Mouse (Mus musculus) liver, embryonic 14.5 days (tissue): ENCODE measurements around the gene Mrm1.

ENCODE experiments used
- CTCF ChIP-seq: IDR thresholded peaks from 2 replicates; pipeline ENCODE4 v1.5.1; 2016; ENCODE audit warnings: antibody characterized with exemption, low read depth, control low read depth
- EP300 ChIP-seq: IDR thresholded peaks from 2 replicates; pipeline ENCODE4 v1.6.1; 2016; ENCODE audit warnings: antibody characterized with exemption, low read depth

DNA sequence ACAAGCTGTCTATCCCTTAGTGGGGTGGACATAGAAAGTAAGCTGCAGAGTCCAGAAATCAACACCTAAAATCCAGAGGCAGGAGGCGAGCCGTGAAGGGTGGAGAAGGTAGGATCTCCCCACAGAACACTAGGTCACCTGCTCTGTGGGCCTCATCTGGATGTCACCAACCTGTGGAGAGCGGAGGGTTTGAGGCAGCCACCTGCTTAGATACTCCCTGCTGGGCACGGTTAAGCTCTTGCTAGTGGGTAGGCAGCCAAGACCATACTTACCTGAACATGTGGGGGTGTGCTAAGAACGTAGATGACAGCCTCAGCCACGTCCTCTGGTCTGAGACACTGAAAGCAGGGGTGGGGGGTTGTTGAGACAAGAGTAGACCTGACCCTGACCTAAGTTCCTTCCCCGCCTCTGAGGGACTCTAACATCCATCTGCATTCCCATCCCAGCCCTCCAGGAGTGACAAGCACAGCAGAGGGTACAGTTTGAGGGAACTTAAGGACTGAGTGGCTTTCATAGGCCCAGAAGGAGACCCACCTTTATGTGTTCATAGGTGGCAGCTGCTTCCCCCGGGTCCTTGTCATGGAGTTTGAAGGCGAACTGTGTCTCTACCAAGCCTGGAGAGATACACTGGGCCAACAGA is 1.9 kb upstream of the Mrm1 start:
- TF ChIP-seq CTCF (no peak), EP300 (no peak)
